Mouse (Mus musculus) liver, adult (tissue): ENCODE results near the gene Mat2b.

Experiments used
- GATA4 ChIP-seq: IDR thresholded peaks from 2 replicates; pipeline ENCODE4 v1.6.1; 2014; ENCODE audit warnings: mild to moderate bottlenecking, low read length; ENCODE audit not compliant: insufficient replicate concordance

The Mat2b gene

GRCm38 (mm10) chr11:40695103-40695502 is at the start of gene Mat2b:
Mat2b (minus strand) TSS chr11:40695203.
- no peak for TF ChIP-seq GATA4

- TF ChIP-seq GATA4 = no peak
These were observed 49.3 kb upstream of the Mat2b start for GRCm38 (mm10) chr11:40744348-40744747.

GRCm38 (mm10) chr11:40741605-40742262 is 46.7 kb upstream of the Mat2b start:
- no peak for TF ChIP-seq GATA4

GRCm38 (mm10) chr11:40737369-40737768 is 42.4 kb upstream of the Mat2b start:
- TF ChIP-seq GATA4 = no peak

GRCm38 (mm10) chr11:40734251-40734752 is 39.3 kb upstream of the Mat2b start:
- TF ChIP-seq GATA4 = no peak

GRCm38 (mm10) chr11:40733339-40734174 is 38.6 kb upstream of the Mat2b start, which contains the start of the genes Hmmr and Nudcd2:
Hmmr (minus strand) TSS chr11:40733422.
Nudcd2 (plus strand) TSS chr11:40733667.
- no peak; the same call in 1 of the 2 replicates for TF ChIP-seq GATA4

GRCm38 (mm10) chr11:40732997-40733338 is 38.0 kb upstream of the Mat2b start:
- no peak for TF ChIP-seq GATA4

- TF ChIP-seq GATA4 = no peak
These were observed 23.3 kb upstream of the Mat2b start for GRCm38 (mm10) chr11:40718324-40718723.

- TF ChIP-seq GATA4 = no peak
These were observed 20.5 kb upstream of the Mat2b start for GRCm38 (mm10) chr11:40715524-40715923.

GRCm38 (mm10) chr11:40713858-40714257 is 18.9 kb upstream of the Mat2b start:
- TF ChIP-seq GATA4 = no peak

GRCm38 (mm10) chr11:40694311-40695087 is 504 bp downstream of the Mat2b start:
- no peak for TF ChIP-seq GATA4

GRCm38 (mm10) chr11:40693366-40693951 is 1.5 kb downstream of the Mat2b start:
- no peak for TF ChIP-seq GATA4

GRCm38 (mm10) chr11:40692511-40693365 is 2.3 kb downstream of the Mat2b start:
- no peak for TF ChIP-seq GATA4

GRCm38 (mm10) chr11:40692101-40692509 is 2.9 kb downstream of the Mat2b start:
- no peak for TF ChIP-seq GATA4
